Mouse (Mus musculus): ENCODE measurements around the gene Uso1. TPM values are rescaled to one million over a fixed set of nuclear protein-coding genes. Genes with fewer than 3 reads are reported as not detected.

The Uso1 gene
- polyA plus RNA-seq, 1 experiment from 2014 or later: 30.2 TPM

DNA sequence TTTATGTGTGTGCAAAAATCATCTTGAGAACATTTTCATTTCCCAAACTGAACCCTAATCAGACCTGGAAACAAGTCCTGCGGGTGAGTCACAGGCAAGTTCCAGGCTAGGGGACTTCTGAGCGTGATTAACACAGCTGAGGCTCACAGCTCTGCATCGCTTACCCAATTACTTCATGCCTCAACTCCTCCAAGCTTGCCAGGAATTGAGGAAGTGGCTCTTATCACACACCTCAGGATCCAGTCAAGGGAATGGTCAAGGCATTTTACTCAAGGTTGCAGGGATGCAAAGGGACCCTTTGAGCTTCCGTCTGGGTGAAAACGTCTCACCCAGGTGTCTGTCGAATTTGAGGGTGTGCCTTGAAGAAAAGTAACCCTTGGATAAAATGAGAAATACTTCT, 82.1 kb downstream of the Uso1 start:
- ATAC-seq (ENCODE audit: extremely low read depth, insufficient number of reproducible peaks, low FRiP score, low TSS enrichment): no peak
- Histone ChIP-seq H3K36me3 (no peaks in the 10 kb centered on the region), H3K27me3 (replicated peaks) (no peaks in the 10 kb centered on the region), H3K9me3 (no peaks in the 10 kb centered on the region), H3K4me3 (no peak overlapping the region), H3K9ac (no peak overlapping the region), H3K4me2 (no peak overlapping the region), H3K27ac (replicated peaks) (no peak overlapping the region), H3K4me1 (peaks cover 8% of the 10 kb centered on the region)
- WGBS: 36% methylated on average over 6 of the region's 6 CpGs

DNA sequence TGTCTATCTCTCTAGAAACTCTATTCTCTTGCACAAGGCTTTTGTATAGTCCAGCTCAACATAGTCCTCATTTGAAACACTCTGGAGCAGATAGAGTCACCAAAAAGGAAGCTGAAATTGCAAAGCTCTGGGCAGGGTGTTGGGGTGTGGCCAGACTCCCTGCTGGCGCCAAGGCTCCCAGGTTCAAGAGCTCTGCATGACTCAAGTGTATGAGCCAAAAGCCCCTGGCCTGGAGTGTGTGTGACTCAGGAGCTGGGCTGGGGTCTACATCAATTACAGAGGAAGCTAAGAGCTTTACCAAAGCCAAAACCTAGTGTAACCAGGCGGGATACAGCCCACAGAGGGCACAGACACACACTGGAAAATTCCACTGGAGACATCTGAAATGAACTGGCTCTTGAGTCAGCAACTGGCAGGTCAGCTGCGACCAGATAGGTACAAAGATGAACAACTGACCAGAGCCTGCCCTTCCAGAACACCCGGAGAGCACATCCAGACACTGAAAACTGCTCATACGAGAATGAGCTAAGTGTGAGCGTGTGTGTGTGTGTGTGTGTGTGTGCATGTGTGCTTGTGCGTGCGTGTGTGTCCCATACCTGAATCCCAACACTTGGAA, 82.7 kb downstream of the Uso1 start:
- Histone ChIP-seq H3K4me2 (no peak overlapping the region), H3K4me3 (no peak overlapping the region), H3K27me3 (replicated peaks) (no peaks in the 10 kb centered on the region), H3K9me3 (no peaks in the 10 kb centered on the region), H3K9ac (no peak overlapping the region), H3K4me1 (peaks cover 8% of the 10 kb centered on the region), H3K36me3 (no peaks in the 10 kb centered on the region), H3K27ac (replicated peaks) (no peak overlapping the region)
- ATAC-seq (ENCODE audit: extremely low read depth, insufficient number of reproducible peaks, low FRiP score, low TSS enrichment): no peak
- 80% methylated on average over 8 of the region's 8 CpGs for WGBS

DNA sequence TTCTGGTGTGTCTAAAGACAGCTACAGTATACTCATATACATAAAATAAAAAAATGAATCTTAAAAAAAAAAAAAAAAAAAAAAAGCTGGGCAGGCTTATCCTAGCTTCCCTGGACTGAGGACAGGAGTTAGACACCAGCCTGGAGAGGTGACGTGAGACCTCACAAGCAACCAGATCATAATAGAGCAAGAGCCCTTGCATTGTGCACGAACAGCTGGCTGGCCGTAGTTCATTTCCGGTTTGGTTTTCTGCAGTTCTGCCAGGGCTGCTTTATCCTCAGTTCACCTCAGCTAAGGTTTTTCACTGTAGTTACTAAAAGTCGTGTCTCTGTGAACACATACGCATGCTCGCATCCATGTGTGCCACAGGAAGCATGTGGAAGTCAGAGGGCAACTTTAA, 90.0 kb downstream of the Uso1 start:
- no peak overlapping the region for H3K9ac ChIP-seq
- 70% methylated on average over 7 of the region's 7 CpGs for WGBS
- no peaks in the 10 kb centered on the region for H3K27me3 ChIP-seq (replicated peaks)
- no peak overlapping the region for H3K27ac ChIP-seq (replicated peaks)
- H3K36me3 ChIP-seq: no peaks in the 10 kb centered on the region
- no peak for ATAC-seq (ENCODE audit: extremely low read depth, insufficient number of reproducible peaks, low FRiP score, low TSS enrichment)
- H3K4me1 ChIP-seq: no peaks in the 10 kb centered on the region
- no peak overlapping the region for H3K4me2 ChIP-seq
- no peak overlapping the region for H3K4me3 ChIP-seq
- H3K9me3 ChIP-seq: no peaks in the 10 kb centered on the region

DNA sequence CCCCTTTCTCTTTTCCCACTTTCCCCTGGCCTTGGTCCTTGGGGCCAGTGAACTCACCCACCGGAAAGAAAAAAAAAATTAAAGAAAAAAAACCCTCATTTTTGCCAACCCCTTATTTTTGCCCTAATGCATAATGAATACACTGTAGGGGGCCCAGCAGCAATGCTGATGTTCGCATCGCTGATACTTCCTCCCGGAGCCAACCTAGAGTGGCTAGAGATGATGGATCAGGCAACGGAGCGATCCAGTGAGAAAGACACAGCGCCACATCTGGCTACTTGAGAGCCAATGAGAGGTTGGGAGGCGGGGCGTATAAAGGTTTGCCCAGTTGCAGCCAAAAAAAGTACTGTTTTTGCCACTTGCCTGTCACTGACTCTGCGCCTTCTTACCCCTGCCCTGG, 91.0 kb downstream of the Uso1 start:
- WGBS: 22% methylated on average over 10 of the region's 10 CpGs

DNA sequence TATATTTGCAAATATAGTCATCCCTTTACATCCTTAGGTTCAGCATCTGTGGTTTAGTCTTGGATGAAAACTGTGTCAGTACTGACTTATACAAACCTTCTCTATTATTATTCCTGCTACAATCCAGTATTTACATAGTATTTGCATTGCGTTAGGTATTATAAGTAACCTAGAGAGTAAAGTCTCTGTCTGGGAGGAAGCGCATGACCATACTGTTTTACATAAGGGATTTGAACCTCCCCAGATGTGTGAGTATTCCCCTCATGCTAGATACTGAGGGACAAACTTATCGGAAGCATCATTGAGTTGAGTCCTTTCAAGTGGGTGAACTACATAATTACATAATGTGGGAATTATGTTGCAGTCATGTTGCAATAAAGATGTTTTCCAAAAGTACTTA, 91.8 kb downstream of the Uso1 start:
- WGBS: 91% methylated on average over 3 of the region's 3 CpGs
- Histone ChIP-seq H3K27me3 (replicated peaks) (no peaks in the 10 kb centered on the region), H3K9ac (no peak overlapping the region), H3K4me2 (no peak overlapping the region), H3K4me1 (no peaks in the 10 kb centered on the region), H3K36me3 (no peaks in the 10 kb centered on the region), H3K27ac (replicated peaks) (no peak overlapping the region), H3K9me3 (no peaks in the 10 kb centered on the region), H3K4me3 (no peak overlapping the region)
- ATAC-seq (ENCODE audit: extremely low read depth, insufficient number of reproducible peaks, low FRiP score, low TSS enrichment): no peak

More for the DNA sequence above, 91.0 kb downstream of the Uso1 start:
- no peaks in the 10 kb centered on the region for H3K4me1 ChIP-seq
- H3K9me3 ChIP-seq: no peaks in the 10 kb centered on the region
- no peak for ATAC-seq (ENCODE audit: extremely low read depth, insufficient number of reproducible peaks, low FRiP score, low TSS enrichment)
- H3K36me3 ChIP-seq: no peaks in the 10 kb centered on the region
- H3K27ac ChIP-seq (replicated peaks): no peak overlapping the region
- H3K9ac ChIP-seq: no peak overlapping the region
- H3K4me3 ChIP-seq: no peak overlapping the region
- H3K4me2 ChIP-seq: peak overlapping the region; percentile 5; the same call in 1 of the 2 replicates
- no peaks in the 10 kb centered on the region for H3K27me3 ChIP-seq (replicated peaks)

DNA sequence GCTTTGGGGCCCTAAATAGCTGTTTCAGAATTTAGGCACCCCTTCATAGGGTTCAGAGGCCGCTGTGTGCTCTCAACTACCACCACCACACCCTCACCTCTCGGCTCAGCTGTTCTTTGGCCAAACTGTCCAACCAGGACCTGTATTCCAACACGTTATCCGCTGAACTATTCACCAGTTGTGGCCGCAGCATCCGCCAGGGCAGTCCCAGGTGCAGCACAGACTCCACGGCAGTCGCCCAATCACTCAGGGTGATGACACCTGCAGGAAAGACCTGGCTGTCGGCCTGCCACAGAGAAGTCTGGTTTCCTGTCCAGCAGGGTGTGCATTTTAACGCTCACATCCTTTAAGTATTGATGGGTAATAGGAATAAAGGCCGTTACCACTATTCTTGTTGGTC, 92.6 kb downstream of the Uso1 start:
- no peak overlapping the region for H3K27ac ChIP-seq (replicated peaks)
- no peak for ATAC-seq (ENCODE audit: extremely low read depth, insufficient number of reproducible peaks, low FRiP score, low TSS enrichment)
- WGBS: 77% methylated on average over 11 of the region's 11 CpGs
- no peaks in the 10 kb centered on the region for H3K4me1 ChIP-seq
- H3K36me3 ChIP-seq: no peaks in the 10 kb centered on the region
- no peak overlapping the region for H3K4me3 ChIP-seq
- no peak overlapping the region for H3K9ac ChIP-seq
- no peaks in the 10 kb centered on the region for H3K27me3 ChIP-seq (replicated peaks)
- H3K4me2 ChIP-seq: no peak overlapping the region
- H3K9me3 ChIP-seq: no peaks in the 10 kb centered on the region

DNA sequence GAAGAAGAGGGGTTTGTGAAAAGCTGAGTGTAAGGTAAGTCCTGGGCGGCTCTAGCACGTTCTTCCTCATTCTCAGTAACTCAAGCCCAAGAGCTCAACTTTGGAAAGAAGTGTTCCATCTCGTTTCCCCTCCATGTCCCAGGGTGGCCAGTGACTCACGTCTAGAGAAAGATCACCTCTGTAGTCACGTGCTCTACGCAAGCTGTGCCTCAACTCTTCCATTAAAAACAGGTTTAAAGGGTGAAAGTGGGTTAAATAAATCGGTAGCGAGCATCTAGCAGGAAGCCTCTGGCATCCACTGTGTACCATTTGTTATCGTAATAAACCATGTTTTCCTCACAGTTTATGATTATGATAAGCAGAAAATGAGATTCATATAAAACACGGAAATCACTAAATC, 94.1 kb downstream of the Uso1 start:
- Histone ChIP-seq H3K9ac (no peak overlapping the region), H3K4me1 (no peaks in the 10 kb centered on the region), H3K27ac (replicated peaks) (no peak overlapping the region), H3K36me3 (no peaks in the 10 kb centered on the region), H3K4me2 (no peak overlapping the region), H3K9me3 (no peaks in the 10 kb centered on the region), H3K4me3 (no peak overlapping the region), H3K27me3 (replicated peaks) (no peaks in the 10 kb centered on the region)
- no peak for ATAC-seq (ENCODE audit: extremely low read depth, insufficient number of reproducible peaks, low FRiP score, low TSS enrichment)
- WGBS: 80% methylated on average over 10 of the region's 10 CpGs

DNA sequence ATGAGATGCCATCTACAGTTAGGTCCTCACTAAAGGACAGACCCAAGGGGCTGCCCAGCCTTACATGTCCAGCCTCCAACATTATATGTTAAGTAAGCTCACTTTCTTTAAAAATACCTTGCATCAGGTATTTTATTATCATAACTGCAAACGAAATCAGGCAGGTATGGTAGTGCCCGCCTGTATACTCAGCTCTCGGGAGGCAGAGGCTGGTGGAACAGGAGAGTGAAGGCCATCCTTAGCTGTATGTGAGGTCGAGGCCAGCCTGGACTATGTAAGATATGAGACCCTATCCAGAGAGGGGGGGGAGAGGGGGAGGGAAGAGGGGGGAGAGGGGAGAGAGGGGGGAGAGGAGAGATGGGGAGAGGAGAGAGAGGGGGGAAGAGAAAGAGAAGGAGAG, 95.6 kb downstream of the Uso1 start:
- Histone ChIP-seq H3K4me1 (no peaks in the 10 kb centered on the region), H3K36me3 (no peaks in the 10 kb centered on the region), H3K9me3 (no peaks in the 10 kb centered on the region), H3K4me2 (no peak overlapping the region), H3K4me3 (no peak overlapping the region), H3K9ac (no peak overlapping the region), H3K27me3 (replicated peaks) (0 out of 2 replicates have a peak, but pooled peaks cover 6% of the 10 kb centered on the region), H3K27ac (replicated peaks) (no peak overlapping the region)
- ATAC-seq (ENCODE audit: extremely low read depth, insufficient number of reproducible peaks, low FRiP score, low TSS enrichment): no peak
- WGBS: 72% methylated on average over 4 of the region's 4 CpGs

DNA sequence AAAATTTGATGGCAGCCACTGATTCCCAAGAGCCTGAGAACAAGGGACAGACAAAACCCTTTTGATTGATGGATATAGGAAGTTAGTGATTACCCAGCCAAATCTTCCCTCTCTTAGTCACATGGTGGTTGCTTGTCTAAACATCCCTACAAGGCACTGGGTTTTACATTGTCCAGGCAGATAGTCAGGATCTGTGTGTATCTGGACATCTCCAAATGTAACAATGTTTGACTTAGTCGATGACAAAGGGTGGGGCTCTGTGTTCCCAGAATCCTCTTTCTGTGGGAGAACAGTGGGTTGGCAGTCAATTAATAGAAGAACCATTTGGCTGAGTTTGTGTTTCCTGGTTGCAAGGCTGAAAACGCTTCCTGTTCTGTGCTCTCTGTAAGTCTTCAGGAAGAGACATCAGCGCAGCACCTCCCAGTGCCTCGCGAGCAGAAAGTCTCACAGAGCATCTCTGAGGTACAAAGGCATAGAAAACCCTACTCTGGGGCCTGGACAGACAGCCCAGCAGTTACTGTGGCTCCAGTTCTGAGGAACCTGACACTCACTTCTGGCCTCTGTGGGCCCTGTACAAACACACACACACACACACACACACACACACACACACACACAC, 97.3 kb downstream of the Uso1 start:
- Histone ChIP-seq H3K9ac (no peak overlapping the region), H3K9me3 (no peaks in the 10 kb centered on the region), H3K4me3 (no peak overlapping the region), H3K4me2 (no peak overlapping the region), H3K27ac (replicated peaks) (no peak overlapping the region), H3K27me3 (replicated peaks) (peaks cover 6% of the 10 kb centered on the region; the same call in 1 of the 2 replicates), H3K36me3 (no peaks in the 10 kb centered on the region), H3K4me1 (peaks cover 4% of the 10 kb centered on the region; the same call in 1 of the 2 replicates)
- ATAC-seq (ENCODE audit: extremely low read depth, insufficient number of reproducible peaks, low FRiP score, low TSS enrichment): no peak
- 44% methylated on average over 5 of the region's 5 CpGs for WGBS

DNA sequence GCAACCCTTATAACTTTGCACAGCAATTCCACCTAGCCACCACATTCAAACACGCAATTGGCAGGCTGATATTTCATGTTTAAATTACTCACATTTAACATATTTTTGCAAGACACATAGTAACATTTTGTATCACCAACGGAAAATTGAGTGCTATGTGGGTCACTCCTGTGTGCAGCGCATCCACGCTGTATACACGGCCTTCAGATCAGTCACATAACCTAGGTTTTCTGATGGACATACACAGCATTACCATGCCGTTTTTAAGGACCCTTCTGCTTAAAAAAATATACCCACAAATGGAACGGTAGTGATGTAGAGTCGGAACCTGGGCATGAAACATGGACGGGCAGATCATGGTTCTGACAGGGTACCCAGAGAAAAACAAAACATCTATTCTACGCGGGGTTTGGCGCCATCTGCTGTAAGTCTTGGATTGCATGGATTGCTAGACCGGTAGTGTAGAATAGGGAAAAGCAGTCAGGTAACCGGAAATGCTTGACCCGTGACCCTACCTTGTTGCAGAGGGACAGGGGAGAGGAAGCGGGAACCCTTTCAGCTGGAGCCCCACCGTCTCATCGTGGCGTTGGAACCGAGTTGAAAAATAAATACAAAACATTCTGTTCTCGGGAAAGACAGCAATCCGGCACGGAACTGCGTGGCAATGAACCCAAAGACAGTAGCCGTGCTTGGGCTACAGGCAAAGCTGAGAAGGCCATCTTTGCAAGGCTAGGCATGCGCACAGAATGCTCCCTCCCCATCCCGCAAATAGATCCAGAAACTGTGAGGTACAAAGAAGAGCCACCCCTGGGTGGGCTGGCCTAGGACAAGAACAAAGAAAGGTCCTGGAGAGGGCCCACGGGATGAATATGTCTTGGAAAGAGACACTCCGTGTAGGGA, 101.8 kb downstream of the Uso1 start:
- Histone ChIP-seq H3K4me2 (peak overlapping the region; percentile 56), H3K27me3 (replicated peaks) (peaks cover 6% of the 10 kb centered on the region; the same call in 1 of the 2 replicates), H3K9ac (0 out of 2 replicates have a peak overlapping the region, but pooled peaks have one; percentile 58), H3K9me3 (no peaks in the 10 kb centered on the region), H3K4me1 (peaks cover 4% of the 10 kb centered on the region; the same call in 1 of the 2 replicates), H3K27ac (replicated peaks) (no peak overlapping the region), H3K4me3 (peak overlapping the region; percentile 24), H3K36me3 (no peaks in the 10 kb centered on the region)
- no peak for ATAC-seq (ENCODE audit: extremely low read depth, insufficient number of reproducible peaks, low FRiP score, low TSS enrichment)
- 39% methylated on average over 29 of the region's 29 CpGs for WGBS

DNA sequence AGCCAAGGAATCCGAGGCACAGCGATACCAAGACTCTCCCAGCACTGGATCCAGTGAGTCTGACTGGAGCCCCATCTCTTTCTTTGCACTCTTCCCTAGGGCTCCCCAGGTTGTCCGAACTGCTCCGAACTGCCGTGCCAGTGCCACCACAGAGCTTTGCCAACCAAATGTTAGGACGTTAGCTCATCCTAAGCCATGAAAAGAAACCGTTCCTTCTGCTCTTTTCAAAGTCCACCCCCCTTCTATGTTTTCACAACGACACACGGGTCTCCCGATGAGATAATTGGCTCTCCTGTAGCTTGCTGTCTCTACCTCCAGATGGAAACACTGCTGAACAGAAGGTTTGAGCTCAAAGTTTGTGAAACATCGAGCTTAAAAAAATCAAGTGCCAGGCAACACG, 103.0 kb downstream of the Uso1 start:
- H3K4me2 ChIP-seq: no peak overlapping the region
- H3K9ac ChIP-seq: no peak overlapping the region
- no peak overlapping the region for H3K27ac ChIP-seq (replicated peaks)
- 83% methylated on average over 12 of the region's 12 CpGs for WGBS
- H3K27me3 ChIP-seq (replicated peaks): peaks cover 6% of the 10 kb centered on the region; the same call in 1 of the 2 replicates
- H3K9me3 ChIP-seq: no peaks in the 10 kb centered on the region
- no peak for ATAC-seq (ENCODE audit: extremely low read depth, insufficient number of reproducible peaks, low FRiP score, low TSS enrichment)
- H3K36me3 ChIP-seq: no peaks in the 10 kb centered on the region
- H3K4me1 ChIP-seq: peaks cover 4% of the 10 kb centered on the region; the same call in 1 of the 2 replicates
- H3K4me3 ChIP-seq: no peak overlapping the region

Measured in heart, embryonic 13.5 days (tissue).